Mouse (Mus musculus) adrenal gland, postnatal 14 days (tissue): Measurements from ENCODE around the gene Gm10447. TPM values are rescaled to one million over a fixed set of nuclear protein-coding genes. Genes with fewer than 3 reads are reported as not detected.
A peak's percentile ranks its signal among the peaks of the same experiment; 100 is the strongest.

Experiments used
- DNase-seq: peaks from one replicate; pipeline ENCODE4 v3.0.0; 2021; ENCODE audit warnings: mixed read lengths
- total RNA-seq: library from RNA; stranded (reverse); gene quantifications from 2 replicates; pipeline ENCODE4 v1.2.3, GENCODE M21; 2021

Gene Gm10447
- total RNA-seq, 1 experiment from 2014 or later: not detected

GRCm38 (mm10) chr11:53478383-53479170 lies 21.7 kb upstream of the Gm10447 start:
- peak; percentile 23 for DNase-seq

DNA sequence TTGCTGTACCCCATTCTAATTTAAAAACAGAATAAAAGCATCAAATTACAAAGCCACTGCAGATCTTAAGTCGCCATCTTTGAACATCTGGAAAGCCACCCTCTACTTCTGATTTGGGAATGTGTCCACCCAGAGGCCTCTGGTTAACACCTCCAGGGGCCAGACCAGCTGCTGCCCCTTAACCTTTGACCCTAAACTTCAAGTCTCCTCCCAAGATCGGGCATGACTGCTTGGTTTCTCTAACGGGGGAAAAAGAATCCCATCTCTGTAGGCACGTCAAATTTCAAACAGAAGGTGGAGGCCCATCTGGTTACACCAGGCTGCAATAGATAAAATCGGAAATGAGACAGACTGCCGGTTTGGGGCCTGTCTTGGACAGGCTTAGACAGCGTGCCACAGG lies 20.9 kb upstream of the Gm10447 start:
- no peak for DNase-seq

GRCm38 (mm10) chr11:53475620-53476019 lies 18.7 kb upstream of the Gm10447 start:
- DNase-seq: no peak

DNA sequence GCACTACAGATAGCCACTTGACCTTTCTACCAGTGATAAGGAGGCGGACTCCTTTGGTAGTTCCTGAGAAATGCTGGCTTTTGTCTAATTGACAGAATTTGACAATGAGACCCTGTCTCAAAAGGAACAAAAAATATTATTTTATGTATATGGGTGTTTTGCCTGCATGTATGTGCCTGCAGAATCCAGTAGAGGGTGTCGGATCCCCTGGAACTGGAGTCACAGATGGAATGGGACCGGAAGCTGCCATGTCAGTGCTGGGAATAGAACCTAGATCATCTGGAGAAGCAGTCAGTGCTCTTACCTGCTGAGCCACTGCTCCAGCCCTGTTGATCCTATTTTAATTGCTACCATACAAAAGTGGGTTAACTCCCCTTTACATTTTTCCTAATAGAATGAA lies 15.8 kb upstream of the Gm10447 start:
- DNase-seq: no peak

DNA sequence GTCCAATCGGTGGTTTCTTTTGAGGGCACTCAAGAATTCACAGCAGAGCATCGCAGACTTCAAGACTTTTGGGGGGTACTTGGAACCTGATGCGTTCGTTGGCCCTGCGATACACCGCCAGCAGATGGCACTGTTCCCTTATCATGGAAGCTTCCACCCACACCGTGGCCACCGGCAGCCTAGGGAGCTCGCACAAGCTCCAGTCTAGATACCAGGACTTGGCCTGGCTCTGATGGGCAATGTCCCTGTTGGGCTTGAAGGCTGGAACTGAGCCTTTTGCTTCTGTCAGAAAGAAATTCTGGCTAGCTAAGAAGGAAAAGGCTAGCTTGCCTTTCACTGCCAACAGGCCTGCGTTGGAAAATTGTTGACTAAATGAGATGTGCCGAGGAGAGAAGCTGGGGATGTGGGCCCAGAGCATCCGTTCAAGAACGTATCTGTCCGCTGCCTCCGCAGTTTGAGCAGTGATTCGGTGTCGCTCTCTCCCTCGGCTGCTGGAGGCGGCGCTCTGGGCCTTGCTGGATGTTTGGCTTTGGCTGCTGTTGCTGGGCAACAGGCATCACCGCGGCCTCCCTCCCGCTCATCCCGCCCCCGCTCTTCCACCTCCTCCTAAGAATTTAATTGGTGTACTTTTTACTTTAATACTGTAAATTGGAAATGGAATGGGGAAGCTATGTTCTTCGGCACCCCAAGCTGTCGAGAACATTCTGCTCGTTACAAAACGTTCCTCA lies 13.2 kb upstream of the Gm10447 start, which contains the start of gene Gm9837:
TSS of gene Gm9837 (minus strand) at position 512 of the 728 bp plus-strand sequence.
- peak; percentile 92 for DNase-seq

GRCm38 (mm10) chr11:53469294-53469967 lies 12.5 kb upstream of the Gm10447 start:
- DNase-seq: no peak

DNA sequence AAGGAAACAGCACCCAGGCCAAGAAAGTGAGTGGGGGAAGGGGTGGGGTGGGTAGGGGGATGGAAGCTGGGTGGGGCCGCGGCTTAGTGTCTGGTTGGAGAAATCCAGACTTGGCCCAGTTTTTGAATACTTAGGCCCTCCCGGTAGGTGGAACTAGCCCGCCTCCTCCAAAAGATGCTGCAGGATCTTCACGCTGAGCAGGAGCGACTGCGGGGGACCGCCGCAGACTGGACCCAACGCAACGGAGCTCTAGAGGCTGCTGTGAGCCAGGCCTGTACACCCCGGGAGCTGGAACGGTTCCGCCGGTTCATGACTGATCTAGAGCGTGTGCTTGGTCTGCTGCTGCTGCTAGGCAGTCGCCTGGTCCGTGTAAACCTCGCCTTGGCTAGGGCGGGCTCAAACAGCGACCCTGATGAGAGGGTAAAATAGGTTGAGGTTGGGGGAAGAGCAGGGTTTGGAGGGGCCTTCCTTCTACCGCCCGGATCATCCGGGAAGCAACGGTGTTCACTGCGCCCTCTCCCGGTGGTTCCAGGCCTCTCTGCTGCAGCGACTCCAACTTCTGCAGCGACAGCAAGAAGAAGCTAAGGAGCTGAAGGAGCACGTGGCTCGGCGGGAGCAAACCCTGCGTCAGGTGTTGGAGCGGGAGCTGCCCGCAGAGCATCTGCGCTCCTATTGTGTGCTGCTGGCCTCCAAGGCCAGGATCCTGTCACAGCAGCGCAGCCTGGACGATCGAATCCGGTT lies 9.5 kb upstream of the Gm10447 start:
- peak; percentile 88 for DNase-seq

DNA sequence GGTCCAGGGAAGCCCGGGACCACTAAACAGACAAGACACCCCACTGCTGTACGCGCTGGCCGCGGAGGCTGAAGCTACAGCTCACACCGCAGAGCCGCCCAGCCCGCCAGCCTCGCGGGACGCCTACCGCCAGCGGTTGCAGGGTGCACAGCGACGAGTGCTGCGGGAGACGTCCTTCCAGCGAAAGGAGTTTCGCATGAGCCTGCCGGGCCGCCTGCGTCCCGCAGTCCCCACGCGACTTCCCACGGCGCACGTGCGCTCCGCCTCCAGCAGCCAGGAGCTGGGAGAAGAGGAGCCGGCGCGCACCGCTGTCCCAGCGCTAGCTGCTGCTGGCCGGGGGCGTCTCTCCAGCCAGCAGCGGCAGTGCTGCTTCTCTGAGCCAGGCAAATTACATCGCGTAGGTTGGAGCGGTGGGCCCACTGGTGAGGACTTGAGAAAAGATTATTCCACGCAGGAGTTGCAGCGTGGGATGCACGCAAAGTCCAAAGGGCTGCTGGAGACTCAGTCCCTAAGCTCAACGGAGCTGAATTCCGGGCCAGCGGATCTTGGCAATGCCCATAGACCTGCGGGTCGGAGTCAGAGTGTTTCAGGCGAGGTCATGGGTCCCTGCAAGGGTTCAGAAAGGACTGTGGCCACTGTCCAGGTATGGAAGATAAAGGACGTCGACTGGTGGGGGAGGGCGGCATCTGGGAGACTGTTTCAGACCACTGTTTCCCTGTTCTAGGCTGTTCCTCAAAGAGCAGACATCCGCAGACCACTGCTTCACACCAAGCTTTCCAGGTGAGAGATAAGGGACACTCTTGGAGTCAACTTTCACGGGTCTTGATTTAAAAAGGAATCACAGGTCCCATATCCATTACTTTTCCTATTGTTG lies 6.9 kb upstream of the Gm10447 start:
- DNase-seq: peak; percentile 60

DNA sequence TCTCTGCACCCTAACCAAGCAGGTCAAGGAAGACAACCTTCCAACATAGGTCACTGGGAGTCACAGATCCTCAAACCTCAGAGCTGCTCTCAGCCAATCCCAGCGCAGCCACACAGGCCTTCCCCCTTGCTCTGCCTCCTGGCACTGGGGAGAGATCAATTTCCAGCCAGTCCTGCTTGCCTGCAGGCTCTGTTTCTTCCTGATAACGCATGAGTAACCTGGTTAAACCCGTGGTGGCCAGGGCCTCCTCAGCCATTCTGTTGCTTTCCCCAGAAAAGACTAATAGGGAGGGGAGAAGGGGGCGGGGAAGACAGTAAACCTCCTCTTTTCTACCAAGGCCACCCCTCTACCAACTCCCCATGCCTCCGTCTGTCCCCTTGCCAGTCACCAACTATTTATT lies 4.8 kb upstream of the Gm10447 start:
- DNase-seq: peak; percentile 28

GRCm38 (mm10) chr11:53460192-53460591 lies 3.3 kb upstream of the Gm10447 start:
- DNase-seq: no peak

DNA sequence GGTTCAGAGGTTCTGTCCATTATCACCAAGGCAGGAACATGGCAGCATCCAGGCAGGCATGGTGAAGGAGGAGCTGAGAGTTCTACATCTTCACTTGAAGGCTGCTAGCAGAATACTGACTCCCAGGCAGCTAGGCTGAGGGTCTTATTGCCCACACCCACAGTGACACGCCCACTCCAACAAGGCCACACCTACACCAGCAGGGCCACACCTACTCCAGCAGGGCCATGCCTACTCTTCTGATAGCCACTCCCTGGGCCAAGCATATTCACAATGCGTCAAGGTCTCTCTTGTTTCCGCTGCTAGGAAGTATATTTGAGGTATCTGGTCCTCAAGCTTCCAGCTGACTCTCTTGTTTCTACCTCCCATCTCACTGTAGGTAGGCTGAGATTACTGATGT lies 2.1 kb upstream of the Gm10447 start:
- no peak for DNase-seq

DNA sequence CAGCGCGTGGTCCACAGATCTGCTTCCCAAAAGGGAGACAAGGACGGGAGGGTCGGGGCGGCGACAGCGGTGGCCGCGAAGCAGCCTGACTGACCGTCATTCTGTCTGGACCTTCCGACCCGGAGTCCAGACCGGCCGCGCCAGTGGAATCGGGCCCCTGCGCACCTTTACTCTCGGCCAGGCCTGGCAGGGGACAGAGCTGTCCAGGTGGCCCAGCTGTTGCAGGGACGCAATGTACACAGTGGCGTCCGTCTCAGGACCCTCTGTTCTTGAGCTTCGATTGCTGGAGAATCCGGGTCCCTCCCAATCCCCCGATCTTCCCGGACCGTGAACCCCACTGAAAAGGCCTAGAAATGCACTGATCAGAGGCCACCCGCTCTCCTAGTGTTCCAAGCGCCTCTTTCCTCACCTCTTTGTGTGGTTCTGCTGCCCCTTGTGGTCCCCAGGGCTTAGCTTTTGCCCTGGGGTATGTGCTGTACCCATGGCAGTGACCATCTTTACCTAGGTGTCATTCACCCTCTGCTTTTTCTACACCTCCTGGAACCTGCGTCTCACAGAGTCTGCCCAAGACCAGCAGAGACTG lies 553 bp upstream of the Gm10447 start:
- DNase-seq: peak; percentile 32

DNA sequence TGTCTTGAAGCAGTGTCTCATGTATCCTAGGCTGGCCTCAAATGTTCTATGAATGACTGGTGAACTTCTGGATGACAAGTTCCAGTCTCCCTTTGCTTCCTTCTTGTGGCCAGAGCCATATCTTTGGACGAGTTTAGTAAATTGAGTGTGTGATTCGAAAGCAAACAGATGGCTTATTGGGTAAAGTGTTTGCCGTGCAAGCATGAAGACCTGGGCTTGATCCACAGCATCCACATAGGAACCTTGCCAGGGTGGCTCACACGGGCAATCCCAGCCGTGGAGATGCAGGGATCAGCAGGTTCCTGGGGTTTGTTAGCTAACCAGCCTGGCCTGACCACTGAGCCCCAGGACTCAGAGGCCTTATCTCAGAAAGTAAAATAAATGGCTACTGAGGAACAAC lies 3.9 kb downstream of the Gm10447 start:
- no peak for DNase-seq

DNA sequence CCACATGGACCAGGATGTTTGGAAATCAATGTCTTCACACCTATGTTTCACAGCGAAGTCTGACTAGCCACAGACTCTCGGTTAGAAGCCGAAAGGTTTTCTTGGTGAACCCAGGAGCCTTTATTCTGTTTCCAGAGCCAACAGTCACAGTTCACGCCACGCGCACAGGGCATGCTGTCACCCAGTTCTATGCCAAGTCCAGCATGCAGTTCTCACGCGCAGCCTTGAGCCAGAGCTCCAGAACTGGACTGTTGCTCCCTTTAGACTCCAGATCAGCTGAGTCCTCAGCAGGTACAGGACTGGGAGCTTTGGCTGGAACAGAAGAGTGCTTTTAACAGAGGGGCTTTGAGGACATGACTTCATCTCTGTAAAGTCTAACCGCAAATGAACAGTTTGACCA lies 4.5 kb downstream of the Gm10447 start:
- DNase-seq: peak; percentile 61

DNA sequence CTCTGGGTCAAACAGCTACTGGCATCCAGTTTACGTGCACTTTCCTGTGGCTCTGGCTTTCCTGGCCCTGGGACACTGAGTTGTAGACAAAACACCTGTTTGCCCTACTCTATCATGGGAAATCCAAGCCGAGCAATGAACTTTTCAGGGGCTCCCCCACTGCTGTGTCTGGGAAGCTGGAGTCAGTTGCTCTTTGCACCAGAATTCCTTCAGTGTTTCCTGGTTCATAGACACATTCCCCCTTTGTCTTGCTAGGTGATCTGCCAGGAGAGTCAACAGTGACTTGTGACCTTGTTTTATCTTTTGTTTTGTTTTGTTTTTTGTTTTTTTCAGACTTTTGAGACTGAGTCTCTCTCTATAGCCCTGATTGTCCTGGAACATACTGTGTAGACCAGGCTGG lies 5.5 kb downstream of the Gm10447 start:
- no peak for DNase-seq

- no peak for DNase-seq
Measured at GRCm38 (mm10) chr11:53450070-53450705, 6.7 kb downstream of the Gm10447 start.

DNA sequence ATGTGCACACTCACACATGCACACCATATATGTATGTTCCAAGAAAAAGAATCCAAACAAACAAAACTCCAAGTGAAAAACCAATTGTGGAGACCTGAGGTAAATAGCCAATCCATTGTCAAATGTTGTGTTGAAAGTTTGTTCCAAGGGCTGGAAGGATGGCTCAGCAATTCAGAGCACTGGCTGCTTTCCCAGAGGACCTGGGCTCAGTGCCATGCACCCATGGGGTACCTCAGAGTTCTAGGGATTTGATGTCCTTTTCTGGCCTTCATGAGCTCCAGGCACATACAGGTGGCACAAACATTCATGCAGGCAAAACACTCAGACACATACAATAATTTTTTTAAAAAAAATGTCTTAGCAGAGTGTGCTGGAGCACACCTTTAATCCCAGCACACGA lies 8.4 kb downstream of the Gm10447 start:
- peak; percentile 80 for DNase-seq

- DNase-seq: no peak
Measured at GRCm38 (mm10) chr11:53447996-53448395, 8.9 kb downstream of the Gm10447 start.

- no peak for DNase-seq
Measured at GRCm38 (mm10) chr11:53446183-53446582, 10.7 kb downstream of the Gm10447 start.

GRCm38 (mm10) chr11:53445562-53445961 lies 11.3 kb downstream of the Gm10447 start:
- DNase-seq: peak; percentile 64
